Mouse (Mus musculus) yolk sac, embryonic 10.5 days (tissue): Measurements from ENCODE around the gene Scn4a.
"Not testable (repeated sequence)": the region's sequence is repeated elsewhere in the genome, so short reads cannot be mapped to it uniquely, and the experiment has no call there.

Experiments used
- DNase-seq: peaks from one replicate; pipeline ENCODE4 v3.0.0-alpha.2; 2017; ENCODE audit warnings: low spot score

Scn4a gene

DNA sequence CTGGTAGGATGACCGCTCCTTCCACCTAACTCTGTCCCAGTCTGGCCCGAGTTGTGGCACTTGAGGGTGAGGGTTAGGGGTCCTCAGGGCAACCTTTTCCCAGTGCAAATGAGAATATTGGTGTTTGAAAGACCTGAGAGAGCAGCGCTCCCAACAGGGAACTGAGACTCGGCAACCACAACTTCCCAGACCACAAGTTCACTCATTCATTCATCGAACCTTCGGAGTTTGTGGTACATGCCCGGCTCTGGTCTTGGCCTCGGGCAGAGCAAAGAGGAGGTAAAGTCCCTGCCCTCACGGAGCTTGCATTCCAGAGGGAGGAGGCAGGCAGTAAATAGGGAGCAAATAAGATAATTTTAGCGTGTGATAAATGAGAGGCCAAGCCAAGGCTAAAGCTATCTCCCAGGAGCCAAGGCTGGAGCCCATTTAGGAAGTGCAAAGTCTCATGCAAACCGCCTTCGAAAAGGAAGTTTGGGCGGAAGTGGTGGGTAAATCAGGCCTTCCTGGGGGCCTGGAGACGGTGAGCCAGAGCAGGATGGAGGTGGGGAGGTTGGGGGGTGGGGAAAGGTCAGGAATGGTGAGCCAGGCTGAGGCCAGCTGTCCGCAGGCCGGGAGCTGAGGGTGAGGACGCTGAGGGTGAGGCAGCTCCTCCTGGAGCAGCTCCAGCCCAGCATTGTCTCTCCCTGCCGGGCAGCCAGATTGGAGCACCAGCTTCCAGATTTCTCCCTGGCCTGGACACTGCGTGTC lies 2.5 kb upstream of the Scn4a start:
- DNase-seq, result no peak

DNA sequence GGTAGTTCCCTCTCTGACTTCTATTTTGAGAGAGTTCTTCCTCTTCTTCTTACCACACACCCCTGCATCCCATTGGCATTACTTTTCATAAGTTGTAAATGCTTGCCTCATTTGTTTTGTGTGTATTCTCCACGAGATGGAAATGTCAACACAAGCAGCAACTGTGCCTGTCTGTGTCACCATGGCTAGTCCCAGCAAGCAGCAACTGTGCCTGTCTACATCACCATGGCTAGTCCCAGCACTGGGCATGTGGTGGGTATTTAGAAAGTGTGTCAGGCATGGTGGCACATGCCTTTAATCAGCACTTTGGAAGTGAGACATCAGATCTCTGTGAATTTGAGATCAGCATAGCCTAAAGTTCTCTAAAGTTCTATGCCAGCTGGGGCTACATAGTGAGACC lies 1.1 kb upstream of the Scn4a start:
- no peak for DNase-seq

DNA sequence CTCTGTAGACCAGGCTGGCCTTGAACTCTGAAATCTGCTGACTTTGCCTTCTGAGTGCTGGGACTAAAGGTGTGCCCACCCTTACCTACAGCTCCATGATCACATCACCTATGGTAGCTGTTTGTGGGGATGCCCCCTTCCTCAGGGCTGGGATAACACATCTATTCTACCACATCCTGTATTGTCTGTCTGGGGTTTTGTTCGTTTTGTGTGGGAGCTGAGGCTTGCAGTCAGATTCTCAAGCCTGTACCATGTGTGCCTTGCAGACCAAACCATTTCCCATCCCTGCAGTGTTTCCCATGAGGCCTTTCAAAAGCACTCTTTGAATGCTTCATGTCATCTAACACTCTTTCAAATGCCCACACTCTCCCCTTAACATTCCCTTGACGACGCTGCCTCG lies 1.1 kb downstream of the Scn4a start:
- no peak for DNase-seq

DNA sequence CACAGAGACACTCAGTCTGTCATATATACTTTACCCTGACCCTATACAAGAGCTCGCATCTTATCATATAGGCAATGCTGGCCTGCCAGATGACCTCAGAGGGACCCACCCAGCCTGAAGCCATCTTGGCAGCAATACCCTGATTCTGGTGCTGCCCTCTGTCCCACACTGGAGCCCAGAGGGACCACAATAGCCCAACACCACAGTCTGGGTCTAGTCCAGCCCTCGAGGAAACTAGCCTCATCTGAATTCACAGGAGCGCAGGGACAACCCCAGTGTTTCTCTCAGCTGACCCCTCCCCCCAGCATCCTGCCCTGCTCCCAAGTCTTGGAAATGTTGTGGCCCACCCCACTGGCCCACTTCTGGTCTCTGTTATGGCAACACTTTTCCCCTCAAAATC lies 1.8 kb downstream of the Scn4a start:
- no peak for DNase-seq

DNA sequence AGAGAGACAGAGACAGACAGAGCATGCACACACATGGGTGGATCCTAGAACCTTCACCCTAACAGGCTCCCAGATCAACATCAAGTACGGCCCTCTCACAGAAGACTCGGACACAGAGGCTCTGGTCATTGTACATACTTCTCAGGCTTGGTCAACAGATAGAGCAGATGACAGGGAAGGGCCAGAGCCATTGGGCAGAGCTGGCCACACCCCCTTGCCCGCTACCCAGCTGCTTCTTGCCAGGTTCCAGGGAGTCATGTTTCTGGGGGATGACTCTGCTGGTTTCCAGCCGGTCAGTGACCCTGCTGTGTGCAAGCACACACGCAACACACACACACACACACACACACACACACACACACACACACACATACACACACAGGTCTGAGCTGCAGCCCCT lies 2.2 kb downstream of the Scn4a start:
- no peak for DNase-seq

DNA sequence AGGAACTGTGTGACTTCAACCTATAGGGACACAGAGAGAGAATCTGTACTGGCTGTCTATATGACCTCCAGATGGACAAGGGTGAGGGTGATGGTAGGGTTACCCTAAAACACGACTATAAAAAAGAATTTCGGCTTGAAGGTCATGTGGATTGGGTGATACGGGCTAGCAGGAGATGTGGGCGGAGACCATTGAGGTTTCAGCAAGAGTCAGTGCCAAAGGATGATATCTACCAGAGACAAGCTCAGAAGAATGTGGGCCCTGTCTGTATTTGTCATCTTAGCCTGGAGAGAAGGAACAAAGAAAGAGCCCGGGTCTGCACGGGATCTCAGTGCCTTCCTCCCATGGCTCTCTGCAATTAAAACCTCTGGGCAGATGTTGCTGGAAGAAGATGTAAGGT lies 3.3 kb downstream of the Scn4a start:
- no peak for DNase-seq

DNA sequence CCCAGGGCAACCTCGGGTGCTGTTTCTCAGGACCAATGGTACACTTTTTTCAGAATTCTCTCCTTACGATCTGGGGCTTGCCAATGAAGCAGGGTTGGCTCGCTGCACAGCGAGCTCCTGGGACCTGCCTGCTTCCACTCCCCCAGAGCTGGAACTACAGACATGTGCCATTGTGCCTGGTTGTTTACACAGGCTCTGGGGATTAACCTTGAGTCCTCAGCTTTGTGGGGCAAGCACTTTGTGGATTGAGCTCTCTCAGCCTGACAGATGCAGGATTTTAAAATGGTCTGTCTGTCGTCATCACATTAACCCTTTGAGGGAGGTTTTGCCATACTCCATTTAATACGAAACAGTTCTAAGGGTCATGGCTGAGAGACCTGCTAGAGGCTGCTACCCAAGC lies 8.2 kb downstream of the Scn4a start:
- DNase-seq, result no peak

DNA sequence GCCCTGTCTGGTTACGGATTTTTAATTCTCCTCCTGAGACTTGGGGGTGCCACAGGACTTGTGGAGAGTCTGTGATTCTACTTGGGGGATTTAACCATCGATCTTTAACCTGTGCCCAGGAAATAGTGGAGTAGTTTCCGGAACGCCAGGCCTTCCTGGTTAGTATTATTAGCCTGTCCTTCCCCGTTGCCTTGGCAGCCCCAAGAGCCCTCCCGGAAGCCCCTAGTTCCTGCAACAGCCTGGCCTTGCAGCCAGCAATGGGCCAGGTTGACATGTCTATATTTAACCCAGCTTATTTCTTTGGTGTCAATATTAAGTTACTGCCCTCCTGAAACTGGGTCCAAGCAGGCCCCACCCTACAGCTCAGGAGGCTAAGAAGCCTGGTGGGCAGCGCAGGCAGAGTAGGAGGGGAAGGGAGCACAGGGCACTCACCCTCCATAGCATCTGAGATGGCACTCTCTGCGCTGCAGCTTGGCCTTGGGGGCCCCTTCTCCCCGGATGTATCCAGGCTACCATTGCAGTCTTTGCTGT lies 12.0 kb downstream of the Scn4a start:
- no peak for DNase-seq

DNA sequence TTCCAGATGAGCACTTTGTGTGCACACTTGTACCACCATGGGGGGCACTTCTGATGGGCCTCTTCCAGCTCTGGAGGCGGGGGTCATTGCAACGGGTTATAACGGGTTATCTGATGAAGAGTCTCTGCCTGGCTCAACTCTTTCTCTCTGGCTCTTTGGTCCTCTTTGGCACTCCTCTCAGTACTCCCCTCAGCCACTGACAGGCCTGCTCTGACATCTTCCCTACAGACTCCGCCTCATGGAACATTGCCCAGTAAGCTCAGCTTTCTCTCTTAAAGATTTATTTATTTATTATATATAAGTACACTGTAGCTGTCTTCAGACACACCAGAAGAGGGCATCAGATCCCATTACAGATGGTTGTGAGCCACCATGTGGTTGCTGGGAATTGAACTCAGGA lies 13.8 kb downstream of the Scn4a start:
- DNase-seq, result not testable (repeated sequence)

DNA sequence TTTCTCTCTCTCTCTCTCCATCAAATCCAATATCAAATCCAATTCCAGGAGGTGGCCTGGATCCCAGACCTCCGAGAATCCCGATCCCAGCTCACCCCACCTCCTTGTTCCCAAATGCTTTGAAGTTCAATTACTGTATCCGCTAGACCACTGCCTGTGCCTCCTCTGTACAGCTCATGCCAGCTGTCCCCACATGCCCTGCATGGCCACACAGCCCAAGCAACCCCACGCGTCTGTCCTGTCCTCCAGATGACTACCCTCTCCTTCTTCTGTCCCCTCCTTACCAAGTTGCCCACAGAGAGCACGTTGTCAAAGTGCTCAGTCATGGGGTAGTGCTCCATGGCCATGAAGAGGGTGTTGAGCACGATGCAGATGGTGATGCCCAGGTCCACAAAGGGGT lies 14.2 kb downstream of the Scn4a start:
- no peak for DNase-seq

DNA sequence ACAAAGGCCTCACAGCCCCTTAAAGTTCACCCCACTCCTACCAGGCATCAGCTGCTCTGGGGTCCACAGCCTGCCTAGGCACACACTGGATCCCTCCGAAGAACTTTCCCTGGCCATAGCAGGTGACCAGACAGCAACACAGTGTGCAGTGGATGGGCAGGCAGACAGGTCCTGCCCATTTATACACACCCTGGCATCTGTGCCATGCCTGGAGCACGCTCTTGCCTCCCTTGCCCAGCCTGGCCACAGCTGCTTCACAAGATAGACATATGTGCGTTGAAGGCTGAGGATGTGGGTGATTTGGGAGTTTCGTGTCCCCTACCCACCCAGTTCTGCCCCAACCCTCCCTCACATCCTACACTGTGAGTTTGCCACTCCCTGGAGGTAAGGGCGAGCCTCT lies 15.1 kb downstream of the Scn4a start:
- no peak for DNase-seq

DNA sequence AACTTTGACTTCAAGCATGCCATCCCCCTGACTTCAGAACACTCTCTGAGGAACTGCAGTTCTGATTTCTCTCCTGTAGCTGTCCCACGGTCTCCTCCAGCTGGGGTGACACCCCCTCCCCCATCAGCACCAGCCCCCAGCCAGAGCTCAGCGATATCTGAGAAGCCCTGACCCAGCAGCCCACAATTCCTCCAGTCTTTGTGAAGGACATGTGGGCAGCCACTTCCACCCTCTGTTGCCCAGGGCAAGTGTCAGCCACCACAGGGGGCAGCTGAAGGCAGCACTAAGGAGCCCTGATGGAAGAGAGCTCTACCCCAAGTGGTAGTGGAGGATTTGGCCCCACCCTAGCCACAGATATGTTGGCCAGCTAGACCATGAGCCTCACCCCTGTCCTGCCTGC lies 19.0 kb downstream of the Scn4a start:
- no peak for DNase-seq

DNA sequence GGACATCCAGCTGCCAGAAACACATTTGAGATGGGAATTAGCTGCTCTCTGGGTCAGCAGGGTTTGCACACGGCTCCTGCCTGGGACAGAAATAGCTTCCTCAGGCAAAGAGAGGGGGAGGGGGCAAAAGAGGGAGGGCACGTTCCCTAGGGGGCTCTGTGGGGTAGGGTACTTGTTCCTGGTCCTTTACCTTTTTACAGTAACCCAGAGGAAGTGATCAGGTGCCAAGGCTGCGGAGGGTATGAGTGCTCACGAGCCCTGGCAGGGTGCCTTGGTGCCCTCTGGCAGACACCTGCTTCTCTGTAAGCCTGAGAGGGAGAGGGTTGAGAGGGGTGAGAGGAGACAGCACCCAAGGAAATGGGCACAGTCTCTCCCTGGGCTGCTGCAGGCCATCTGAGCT lies 20.6 kb downstream of the Scn4a start:
- DNase-seq, result no peak

DNA sequence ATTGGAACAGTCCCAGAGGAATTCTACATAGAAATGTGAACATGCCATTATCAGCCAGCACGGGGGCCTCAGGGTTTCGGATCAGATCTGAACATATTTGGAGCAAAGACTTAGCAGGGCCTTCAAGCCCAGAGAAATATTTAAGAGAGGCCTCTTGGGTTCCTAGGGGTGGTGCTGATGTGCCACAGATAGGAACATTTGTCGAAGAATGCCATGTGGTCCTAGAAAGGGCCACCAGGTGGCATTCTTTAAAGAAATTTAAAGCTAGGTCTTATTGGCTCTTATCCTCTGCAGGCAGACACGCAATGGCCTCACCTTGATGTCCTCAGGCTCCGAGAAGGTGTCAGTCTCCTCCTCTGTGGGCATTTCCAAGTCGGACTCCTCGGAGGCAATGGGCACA lies 23.4 kb downstream of the Scn4a start:
- no peak for DNase-seq

DNA sequence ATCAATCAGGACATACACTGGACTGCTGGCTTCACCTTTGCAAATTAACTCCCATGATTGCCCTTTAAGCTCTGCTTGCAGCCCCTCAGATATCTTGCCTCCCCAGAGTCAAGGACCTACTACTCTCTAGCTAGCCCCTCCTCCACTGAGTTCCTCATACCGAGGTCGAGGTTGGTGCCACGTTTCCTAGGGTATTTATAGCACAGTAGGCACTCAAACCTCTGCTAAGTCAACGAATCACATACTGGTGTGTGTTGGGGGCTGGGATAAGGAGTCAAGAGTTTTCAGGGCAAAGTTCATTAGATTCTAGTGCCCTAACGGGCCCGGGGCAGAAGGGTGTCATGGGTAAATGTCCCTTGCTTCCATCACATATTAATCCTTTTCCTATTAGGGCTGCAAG lies 24.0 kb downstream of the Scn4a start:
- no peak for DNase-seq

DNA sequence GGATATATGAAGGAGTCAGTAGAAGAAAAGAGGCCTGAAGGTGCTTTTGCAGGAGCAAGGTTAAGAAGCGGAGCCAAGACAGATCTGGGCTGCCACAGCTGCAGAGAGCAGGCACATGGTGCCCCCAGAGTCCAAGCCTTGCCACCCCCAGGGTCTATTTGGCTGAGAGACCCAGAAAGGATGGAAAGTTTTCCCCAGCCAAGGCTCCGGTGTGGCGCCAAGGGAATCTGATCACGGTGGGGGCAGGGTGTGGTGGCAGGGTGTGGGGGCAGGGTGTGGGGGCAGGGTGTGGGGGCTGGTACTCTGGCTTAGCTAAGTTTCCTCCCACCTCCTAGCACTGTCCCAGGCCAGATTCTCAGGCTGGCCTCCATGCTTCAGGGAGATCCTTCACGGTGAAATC lies 24.6 kb downstream of the Scn4a start:
- no peak for DNase-seq

DNA sequence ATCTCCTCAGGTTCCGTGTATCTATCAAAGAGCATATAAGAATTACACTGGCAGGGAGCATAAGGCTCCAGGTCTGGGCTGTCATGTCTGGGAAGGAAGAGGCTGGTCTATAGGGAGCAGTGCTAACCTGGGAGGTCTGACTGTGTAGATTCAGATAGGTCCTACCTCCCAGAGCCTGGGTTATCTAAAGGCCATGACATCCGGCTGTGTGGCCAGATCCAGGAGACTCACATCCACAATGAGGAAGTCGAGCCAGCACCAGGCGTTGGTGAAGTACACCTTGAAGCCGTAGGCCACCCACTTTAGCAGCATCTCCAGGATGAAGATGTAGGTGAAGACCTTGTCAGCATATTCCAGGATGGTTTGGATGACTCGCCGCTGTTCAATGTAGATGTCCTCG lies 26.6 kb downstream of the Scn4a start:
- no peak for DNase-seq

DNA sequence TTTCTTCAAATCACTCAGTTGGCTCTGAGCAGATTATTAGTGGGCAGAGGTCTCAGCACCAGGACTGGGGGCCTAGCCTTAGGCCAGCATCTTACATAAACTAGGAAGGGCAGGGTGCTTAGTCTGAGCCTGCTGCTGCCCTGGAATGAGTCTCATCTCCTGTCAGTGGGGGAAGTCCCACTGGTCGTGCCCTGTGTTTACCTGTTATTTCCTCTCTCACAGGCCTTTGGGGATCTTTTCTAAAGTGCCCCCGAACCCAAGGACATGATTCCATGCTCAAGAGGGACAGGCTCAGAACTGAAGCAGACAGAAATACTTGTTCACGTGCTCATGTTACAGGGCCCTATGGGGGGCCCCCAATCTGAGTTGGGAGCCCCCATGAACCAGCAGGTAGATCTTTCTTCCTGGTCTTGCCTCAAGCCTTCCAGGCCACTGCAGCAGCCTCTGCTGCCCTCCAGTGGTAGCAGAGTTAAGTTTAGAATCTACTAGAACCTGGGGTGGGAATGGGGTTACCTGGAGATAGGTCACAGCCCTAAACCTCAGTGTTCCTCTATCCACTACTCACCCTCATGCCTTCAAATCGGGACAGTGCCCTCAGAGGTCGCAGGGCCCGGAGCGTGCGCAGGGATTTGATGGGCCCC lies 27.4 kb downstream of the Scn4a start:
- peak; percentile 41 for DNase-seq

DNA sequence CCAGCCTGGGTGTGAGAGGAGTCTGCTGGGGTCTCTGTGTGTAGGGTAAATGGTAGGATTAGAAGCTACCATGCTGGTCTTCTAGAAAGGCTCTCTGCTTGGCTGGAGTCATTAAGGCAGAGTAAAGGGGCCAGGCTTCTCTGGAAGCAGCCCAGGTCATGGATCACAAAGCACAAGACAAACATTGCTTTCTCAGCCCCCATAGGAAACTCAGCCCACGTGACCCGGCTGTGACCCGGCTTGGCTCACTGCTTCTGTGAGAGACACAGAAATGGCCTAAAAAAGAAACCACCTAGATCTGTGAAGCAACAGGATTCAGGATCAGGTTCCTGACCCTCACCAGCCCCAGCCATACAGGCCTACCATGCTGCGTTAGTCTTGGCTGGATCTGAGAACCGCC lies 28.2 kb downstream of the Scn4a start:
- peak; percentile 33 for DNase-seq

DNA sequence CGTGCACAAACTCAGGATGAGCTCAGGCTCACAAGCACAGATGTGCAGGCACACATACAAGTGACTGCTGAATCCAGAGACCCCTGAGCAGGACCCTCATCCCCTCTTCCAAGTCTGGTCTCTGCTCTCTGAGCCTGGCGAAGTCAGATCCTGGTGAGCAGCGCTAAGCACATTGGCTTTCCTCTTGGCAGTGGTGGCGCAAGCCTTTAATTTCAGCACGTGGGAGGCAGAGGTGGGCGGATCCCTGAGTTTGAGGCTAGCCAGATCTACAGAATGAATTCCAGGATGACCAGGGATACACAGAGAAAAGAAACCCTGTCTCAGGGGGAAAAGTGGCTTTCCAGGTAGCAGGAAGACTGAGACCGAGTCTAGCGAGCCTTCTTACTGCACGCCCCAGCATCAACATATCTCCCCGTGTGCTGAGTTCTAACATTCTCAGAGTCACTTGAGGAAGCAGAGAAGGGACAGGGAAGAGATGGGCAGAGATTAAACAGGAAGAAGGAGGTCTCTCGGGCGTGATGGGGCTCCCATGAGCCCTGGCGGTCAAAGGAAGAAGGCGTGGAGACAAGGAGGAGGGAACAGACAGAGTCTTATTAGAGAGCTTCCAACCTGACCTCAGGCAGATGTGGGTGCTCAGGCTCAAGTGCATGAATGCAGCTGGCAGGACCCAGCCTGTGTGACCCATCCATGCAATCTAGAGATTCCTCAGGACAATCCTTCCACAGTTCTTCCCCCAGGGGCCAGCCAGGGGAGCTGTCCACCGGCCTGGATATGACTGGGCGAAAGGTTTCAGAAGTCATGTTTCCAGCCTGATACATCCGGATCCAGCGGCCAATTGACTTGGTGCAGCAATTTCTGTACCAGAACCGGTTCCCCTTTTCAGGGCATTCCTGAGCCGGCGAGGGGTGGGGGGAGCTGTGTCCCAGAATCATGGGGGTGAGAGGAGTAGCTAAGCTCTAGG lies 34.4 kb downstream of the Scn4a start:
- DNase-seq, result no peak

DNA sequence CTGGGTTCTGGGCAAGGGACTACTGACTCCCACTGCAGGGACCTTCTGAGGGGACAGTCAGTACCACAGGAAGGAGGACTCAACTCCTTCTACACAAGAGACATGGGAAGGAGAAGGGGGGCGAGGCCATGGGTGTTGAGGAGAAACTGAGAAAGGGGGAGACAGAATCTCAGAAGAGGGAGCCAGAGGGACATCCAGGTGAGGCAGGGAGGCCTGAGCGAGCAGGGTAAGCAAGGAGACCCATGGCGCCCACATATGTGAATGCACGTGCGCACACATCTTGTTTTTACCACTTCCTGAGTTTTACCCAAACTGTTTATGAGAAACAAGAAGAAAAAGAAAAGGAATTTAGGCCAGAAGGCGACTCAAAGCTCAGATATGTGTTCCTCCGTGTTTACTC lies 35.3 kb downstream of the Scn4a start:
- DNase-seq, result no peak

DNA sequence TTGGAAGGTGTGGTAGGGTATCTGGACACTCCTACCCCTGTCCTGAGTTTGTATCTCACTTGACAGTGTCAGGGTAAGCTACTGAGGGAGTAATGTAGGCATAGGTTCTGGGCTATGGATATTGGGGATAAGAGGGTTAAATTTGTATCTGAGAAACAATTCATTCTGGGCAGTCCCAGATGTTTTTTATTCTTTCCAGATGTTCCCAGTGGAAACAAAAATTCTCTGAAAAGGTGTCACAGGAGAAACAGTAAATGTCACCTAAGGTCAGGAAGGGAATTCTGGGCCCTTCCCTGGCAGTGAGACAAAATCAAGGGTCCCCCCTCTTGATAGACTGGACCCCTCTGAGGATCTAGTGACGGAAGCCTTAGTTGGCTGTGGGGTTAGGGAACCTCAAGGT lies 36.7 kb downstream of the Scn4a start:
- no peak for DNase-seq

DNA sequence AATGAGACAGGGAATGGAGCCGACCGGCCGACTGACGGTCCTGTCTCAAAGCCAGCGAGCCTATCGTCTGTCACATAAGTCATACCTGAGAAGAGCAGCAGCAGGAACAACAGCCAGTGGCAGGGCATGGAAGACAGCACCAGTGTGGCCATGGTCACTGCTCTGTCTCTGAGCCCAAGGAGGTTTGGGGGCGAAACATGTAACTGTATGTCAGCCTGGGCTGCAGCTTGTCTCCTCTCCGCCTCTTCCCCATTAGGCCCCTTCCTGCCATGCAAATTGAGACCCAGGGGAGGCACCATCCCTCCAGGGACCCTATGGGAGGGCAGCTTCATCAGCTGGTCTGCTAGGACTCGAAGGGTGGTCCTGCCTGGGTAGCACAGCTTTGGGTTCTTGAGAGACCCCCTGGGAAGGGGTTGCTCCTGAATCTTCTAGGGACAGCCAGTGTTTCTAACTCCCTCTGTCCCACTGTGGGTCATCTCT lies 38.7 kb downstream of the Scn4a start, which contains the start of gene Cd79b:
Gene Cd79b, minus strand, starts transcription at position 430 of the 480 bp plus-strand sequence.
- no peak for DNase-seq
